Mouse (Mus musculus) kidney, embryonic 16.5 days (tissue): ENCODE data around the gene Rad52. TPM values are rescaled to one million over a fixed set of nuclear protein-coding genes. Genes with fewer than 3 reads are reported as not detected.

Source experiments
- ATAC-seq: fragments of 200-750 bp; cut with Nextera tagmentation; 2 replicates; pipeline ENCODE4 v1.8.0; 2017; ENCODE audit warnings: moderate TSS enrichment; ENCODE audit not compliant: low FRiP score, low TSS enrichment
- H3K27ac ChIP-seq: fragments of 300-500 bp; sonication (generic); 2 replicates; pipeline ENCODE4 v1.5.1; 2014; ENCODE audit warnings: low read length
- H3K27me3 ChIP-seq: fragments of 300-500 bp; sonication (generic); 2 replicates; pipeline ENCODE4 v1.6.1; 2014; ENCODE audit warnings: low read length, control low read depth, mixed read lengths; ENCODE audit not compliant: insufficient read depth
- H3K36me3 ChIP-seq: fragments of 300-500 bp; sonication (generic); 2 replicates; pipeline ENCODE4 v1.6.1; 2014; ENCODE audit warnings: low read length, control low read depth, mixed read lengths; ENCODE audit not compliant: insufficient read depth
- H3K4me1 ChIP-seq: fragments of 300-500 bp; sonication (generic); 2 replicates; pipeline ENCODE4 v1.6.1; 2014; ENCODE audit warnings: low read length, control low read depth, mixed read lengths; ENCODE audit not compliant: insufficient read depth
- H3K4me2 ChIP-seq: fragments of 300-500 bp; sonication (generic); replicated peaks from 2 replicates; pipeline ENCODE4 v1.6.1; 2014; ENCODE audit warnings: low read depth, low read length
- H3K4me3 ChIP-seq: fragments of 300-500 bp; sonication (generic); 2 replicates; pipeline ENCODE4 v1.5.1; 2014; ENCODE audit warnings: mild to moderate bottlenecking, low read length
- H3K9ac ChIP-seq: fragments of 300-500 bp; sonication (generic); replicated peaks from 2 replicates; pipeline ENCODE4 v1.6.1; 2014; ENCODE audit warnings: low read length
- H3K9me3 ChIP-seq: fragments of 300-500 bp; sonication (generic); 2 replicates; pipeline ENCODE4 v1.6.1; 2016; ENCODE audit warnings: low read length, control low read depth
- WGBS: fragments of 180-500 bp; shearing (Covaris S2); extraction: QIAGEN DNeasy Blood & Tissue Kit; methylation state at CpG from one replicate; pipeline ENCODE4 v1.1.7; 2014; 5-methylcytosine and 5-hydroxymethylcytosine counted together
- polyA plus RNA-seq: library from polyadenylated mRNA; unstranded; fragments of >200 nt; fragmentation: Nextera tagmentation; extraction: Ambion mirVana; gene quantifications from 2 replicates; pipeline ENCODE4 v1.2.1, GENCODE M21; 2015

The Rad52 gene
- 26.3 and 27.9 TPM in 2 replicates for polyA plus RNA-seq

- Histone ChIP-seq H3K27me3 (no peaks in the 10 kb centered on the region), H3K36me3 (no peaks in the 10 kb centered on the region), H3K9ac (peak within 1 kb of the TSS; percentile 92), H3K27ac (peak within 1 kb of the TSS; percentile 97), H3K4me3 (peak within 1 kb of the TSS; percentile 90), H3K4me1 (peaks cover 10% of the 10 kb centered on the region), H3K4me2 (peak within 1 kb of the TSS; percentile 87), H3K9me3 (no peaks in the 10 kb centered on the region)
- peak; percentile 93 for ATAC-seq
- under 1% methylated on average over 67 of the region's 67 CpGs for WGBS
These were observed at the start of gene Rad52 for GRCm38 (mm10) chr6:119902204-119903080. Rad52 (plus strand) TSS chr6:119902698.

DNA sequence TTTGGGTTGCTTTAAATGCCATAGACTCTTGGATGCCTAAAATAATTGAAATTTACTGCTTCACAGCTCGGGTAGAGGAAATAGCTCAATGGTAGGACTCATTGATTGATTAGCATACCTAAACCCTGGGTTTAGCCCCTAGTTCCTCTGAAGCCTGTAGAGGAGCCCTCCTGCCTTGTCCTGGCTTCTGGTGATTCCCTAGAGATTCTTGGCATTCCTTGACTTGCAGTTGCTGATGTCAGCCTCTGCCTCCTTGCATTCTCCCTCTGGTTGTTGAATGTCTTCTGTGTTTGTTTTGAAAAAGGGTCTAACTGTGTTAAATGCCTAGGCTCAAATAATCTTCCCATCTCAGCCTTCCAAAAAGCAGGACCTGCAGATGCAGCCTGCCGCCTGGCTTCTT is 48.3 kb upstream of the Rad52 start:
- no peak overlapping the region for H3K4me2 ChIP-seq
- 43% methylated on average over 2 of the region's 2 CpGs for WGBS

GRCm38 (mm10) chr6:119855471-119855870 is 47.0 kb upstream of the Rad52 start:
- Histone ChIP-seq H3K9me3 (no peaks in the 10 kb centered on the region), H3K9ac (no peak overlapping the region), H3K27me3 (no peaks in the 10 kb centered on the region), H3K36me3 (no peaks in the 10 kb centered on the region), H3K4me1 (peaks cover 5% of the 10 kb centered on the region; the same call in 1 of the 2 replicates), H3K27ac (no peak overlapping the region), H3K4me2 (no peak overlapping the region), H3K4me3 (no peak overlapping the region)
- WGBS: 76% methylated on average over 4 of the region's 4 CpGs
- ATAC-seq: no peak

More for the DNA sequence above, 48.3 kb upstream of the Rad52 start:
- no peaks in the 10 kb centered on the region for H3K9me3 ChIP-seq
- H3K4me1 ChIP-seq: peaks cover 9% of the 10 kb centered on the region
- no peak for ATAC-seq
- no peak overlapping the region for H3K27ac ChIP-seq
- no peak overlapping the region for H3K4me3 ChIP-seq
- no peaks in the 10 kb centered on the region for H3K27me3 ChIP-seq
- no peak overlapping the region for H3K9ac ChIP-seq
- H3K36me3 ChIP-seq: no peaks in the 10 kb centered on the region

- Histone ChIP-seq H3K9me3 (no peaks in the 10 kb centered on the region), H3K9ac (no peak overlapping the region), H3K4me1 (no peaks in the 10 kb centered on the region), H3K4me2 (no peak overlapping the region), H3K36me3 (no peaks in the 10 kb centered on the region), H3K4me3 (no peak overlapping the region), H3K27ac (no peak overlapping the region), H3K27me3 (no peaks in the 10 kb centered on the region)
- 95% methylated on average over 2 of the region's 2 CpGs for WGBS
- no peak for ATAC-seq
These were observed 42.3 kb upstream of the Rad52 start for GRCm38 (mm10) chr6:119860236-119860635.

DNA sequence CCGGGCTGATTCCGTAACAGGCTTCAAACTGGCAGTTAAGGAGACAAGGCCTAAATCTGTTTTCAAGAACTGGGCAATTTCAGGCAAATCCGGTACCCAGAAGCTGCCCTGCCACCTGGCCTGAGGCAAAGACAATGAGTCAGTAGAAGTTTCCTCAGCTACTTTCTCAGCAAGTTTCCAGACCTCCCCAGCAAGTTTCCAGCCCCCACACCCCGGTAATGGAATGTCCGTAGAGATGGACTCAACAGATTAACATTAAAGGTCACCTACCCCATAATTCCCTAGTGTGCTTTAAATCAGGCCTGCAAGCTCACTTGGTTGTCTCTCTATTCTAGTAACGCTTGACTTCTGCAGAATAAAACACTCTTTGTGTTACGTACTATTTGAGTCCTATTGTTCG is 41.0 kb upstream of the Rad52 start:
- Histone ChIP-seq H3K4me1 (no peaks in the 10 kb centered on the region), H3K27ac (peak overlapping the region; percentile 66), H3K4me2 (no peak overlapping the region), H3K27me3 (no peaks in the 10 kb centered on the region), H3K9ac (no peak overlapping the region), H3K36me3 (no peaks in the 10 kb centered on the region), H3K9me3 (no peaks in the 10 kb centered on the region), H3K4me3 (no peak overlapping the region)
- WGBS: 62% methylated on average over 8 of the region's 8 CpGs
- no peak for ATAC-seq

DNA sequence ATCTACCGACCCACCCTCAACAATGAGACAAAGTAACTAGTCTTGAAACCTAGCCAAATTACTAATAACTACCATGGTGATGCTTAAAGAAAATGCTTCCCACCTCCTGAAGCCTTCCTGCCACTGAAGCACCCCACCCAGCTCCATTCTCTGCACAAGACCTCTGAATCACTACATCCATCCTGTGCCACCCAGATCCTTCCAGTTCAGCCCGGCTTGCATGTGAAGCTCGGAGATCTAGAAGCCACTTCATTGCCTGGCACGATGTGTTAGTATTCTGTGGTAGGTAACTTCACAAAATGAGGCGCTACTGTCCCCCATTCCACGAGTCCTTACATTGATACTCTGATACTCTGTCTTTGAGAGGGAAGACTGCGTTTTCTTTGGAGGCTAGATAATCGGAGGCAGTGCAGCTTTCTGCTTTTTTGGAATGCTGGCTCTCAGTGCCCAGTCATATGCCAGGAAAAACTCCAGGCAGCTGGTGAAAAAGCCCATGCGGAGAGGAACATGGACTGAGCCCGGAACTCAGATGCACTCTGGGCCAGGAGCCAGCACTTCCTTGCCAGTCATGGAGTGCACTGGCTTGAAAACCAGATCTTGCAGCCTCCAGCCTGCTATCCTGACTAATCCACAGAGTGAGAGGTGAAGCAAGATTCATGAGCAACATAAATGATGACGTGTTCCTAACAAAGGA is 38.0 kb upstream of the Rad52 start:
- H3K27ac ChIP-seq: no peak overlapping the region
- 87% methylated on average over 11 of the region's 11 CpGs for WGBS
- H3K9me3 ChIP-seq: no peaks in the 10 kb centered on the region
- no peak overlapping the region for H3K9ac ChIP-seq
- H3K4me1 ChIP-seq: no peaks in the 10 kb centered on the region
- no peak for ATAC-seq
- no peaks in the 10 kb centered on the region for H3K36me3 ChIP-seq
- H3K27me3 ChIP-seq: no peaks in the 10 kb centered on the region
- H3K4me3 ChIP-seq: no peak overlapping the region
- no peak overlapping the region for H3K4me2 ChIP-seq

DNA sequence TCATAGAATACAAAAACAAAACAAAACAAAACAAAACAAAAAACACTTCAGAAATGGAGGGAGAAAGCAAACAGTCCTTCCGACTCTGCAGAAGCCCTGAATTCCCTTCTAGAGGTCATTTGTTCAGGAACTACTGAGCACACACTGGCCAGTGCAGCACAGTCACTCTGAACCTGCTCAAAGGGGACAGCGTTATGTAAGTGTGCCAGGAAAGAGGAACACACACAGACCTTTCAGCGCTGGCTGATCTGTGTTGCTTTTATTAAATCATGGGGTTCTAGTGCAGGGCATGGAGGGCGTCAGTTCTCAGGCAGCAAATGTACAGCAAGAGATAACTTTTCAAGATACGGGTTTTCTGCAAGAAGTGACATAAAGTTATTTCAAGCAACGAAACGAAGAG is 19.3 kb upstream of the Rad52 start:
- H3K9me3 ChIP-seq: no peaks in the 10 kb centered on the region
- ATAC-seq: no peak
- no peaks in the 10 kb centered on the region for H3K4me1 ChIP-seq
- H3K4me3 ChIP-seq: no peak overlapping the region
- no peak overlapping the region for H3K4me2 ChIP-seq
- no peaks in the 10 kb centered on the region for H3K27me3 ChIP-seq
- H3K9ac ChIP-seq: no peak overlapping the region
- H3K27ac ChIP-seq: 0 out of 2 replicates have a peak overlapping the region, but pooled peaks have one; percentile 34
- H3K36me3 ChIP-seq: no peaks in the 10 kb centered on the region
- 69% methylated on average over 7 of the region's 7 CpGs for WGBS

DNA sequence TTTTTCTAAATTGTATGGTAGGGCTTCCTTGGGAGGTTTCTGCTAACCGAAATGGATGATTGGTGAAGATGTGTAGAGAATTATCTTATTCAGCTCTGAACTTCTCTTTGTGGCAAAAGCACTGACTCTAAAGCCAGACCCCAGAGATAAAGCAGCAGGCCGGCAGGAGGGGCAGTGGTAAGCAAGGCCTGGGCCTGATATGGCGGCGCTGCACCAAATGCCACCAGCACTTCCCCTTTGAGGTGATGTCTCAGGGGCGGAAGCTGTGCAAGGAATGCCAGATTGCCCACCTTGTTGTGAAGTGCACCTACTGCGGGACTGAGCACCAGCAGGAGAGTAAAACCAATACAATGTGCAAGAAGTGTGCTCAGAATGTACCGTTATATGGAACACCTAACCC is 9.8 kb upstream of the Rad52 start:
- no peak overlapping the region for H3K4me2 ChIP-seq
- no peaks in the 10 kb centered on the region for H3K36me3 ChIP-seq
- no peaks in the 10 kb centered on the region for H3K9me3 ChIP-seq
- H3K27me3 ChIP-seq: no peaks in the 10 kb centered on the region
- no peak overlapping the region for H3K27ac ChIP-seq
- no peaks in the 10 kb centered on the region for H3K4me1 ChIP-seq
- H3K9ac ChIP-seq: no peak overlapping the region
- H3K4me3 ChIP-seq: no peak overlapping the region
- WGBS: 83% methylated on average over 7 of the region's 7 CpGs
- no peak for ATAC-seq

DNA sequence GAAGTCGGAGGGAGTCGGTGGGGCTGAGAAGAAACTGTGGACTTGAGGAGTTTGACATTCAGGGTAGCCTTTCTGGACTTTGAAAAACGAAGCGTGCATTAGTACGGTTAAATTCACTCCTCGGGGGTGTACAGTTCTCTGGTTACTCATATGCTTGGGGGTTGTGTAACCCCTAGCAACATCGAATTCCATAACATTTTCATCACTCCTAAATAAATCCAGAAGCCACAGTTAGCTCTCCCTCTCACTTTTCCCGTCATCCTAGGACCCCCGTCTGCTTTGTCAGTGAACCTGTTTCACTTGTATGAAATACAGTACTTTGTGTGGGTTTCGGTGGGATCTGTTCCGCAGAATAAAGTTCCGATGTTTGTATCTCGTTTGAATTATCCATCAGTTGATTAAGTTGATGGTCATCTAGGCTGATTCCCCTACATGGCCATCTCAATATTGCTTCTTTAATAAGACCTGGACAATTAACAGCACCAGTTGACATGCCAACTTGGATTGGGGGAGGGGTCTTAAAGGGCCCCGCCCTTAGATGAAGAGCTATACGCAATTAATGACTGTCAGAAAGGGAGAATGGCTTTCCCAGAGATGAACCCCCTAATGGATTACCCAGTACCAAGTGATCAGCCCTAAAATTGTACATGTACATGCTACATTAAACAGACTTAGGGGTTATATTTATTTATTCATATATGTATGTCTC is 737 bp downstream of the Rad52 start:
- H3K4me2 ChIP-seq: peak overlapping the region; percentile 87
- no peaks in the 10 kb centered on the region for H3K9me3 ChIP-seq
- WGBS: 15% methylated on average over 15 of the region's 15 CpGs
- no peaks in the 10 kb centered on the region for H3K36me3 ChIP-seq
- H3K27me3 ChIP-seq: no peaks in the 10 kb centered on the region
- H3K4me3 ChIP-seq: peak overlapping the region; percentile 90
- H3K9ac ChIP-seq: peak overlapping the region; percentile 92
- no peak for ATAC-seq
- H3K4me1 ChIP-seq: peaks cover 10% of the 10 kb centered on the region
- H3K27ac ChIP-seq: peak overlapping the region; percentile 97
